Mouse (Mus musculus) thymus, postnatal 4 days (tissue): ENCODE data around the gene Fancc.

ENCODE experiments used
- DNase-seq: peaks from one replicate; pipeline ENCODE4 v3.0.0; 2021

Gene Fancc

GRCm38 (mm10) chr13:63258671-63259070 lies 238.4 kb downstream of the Fancc start:
- DNase-seq, result no peak

DNA sequence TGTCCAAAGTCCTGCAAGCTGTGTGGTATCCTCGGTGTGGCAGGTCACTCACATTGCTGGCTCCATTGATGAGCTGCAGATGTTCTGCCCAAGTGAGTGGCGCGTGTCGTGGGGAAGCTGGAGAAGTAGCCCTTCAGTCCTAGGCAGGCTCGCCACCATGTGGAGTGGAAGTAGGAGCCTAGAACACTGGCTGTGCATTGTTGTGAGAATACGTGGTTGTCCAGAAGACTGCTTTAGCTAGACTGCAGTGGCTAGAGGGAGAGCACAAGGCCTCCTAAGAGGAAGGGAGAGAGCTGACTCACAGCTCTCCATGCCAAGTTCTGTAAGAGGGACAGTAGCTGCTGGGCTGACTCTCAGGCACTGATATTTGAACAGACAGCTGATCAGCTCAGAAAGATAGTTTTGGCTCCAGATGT lies 238.9 kb downstream of the Fancc start:
- DNase-seq, result no peak

DNA sequence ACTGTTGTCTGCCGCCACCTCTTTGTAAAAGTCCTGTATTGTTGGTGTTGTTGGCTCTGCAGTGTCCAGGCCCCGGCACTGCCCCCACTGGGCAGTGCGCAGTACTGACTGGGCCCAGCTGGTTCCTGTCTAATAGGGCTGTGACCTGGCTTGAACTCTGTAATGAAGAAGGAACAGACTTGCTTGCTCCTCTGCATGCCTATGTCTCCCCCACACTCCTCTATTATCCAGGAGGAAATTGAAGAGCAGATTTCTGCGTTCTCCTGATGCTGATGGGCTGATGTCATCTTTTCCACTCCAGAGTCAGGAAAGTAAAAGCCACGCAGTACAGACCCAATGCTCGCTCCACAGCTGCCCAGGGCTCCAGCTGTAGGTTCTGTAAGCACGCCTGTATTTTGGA lies 240.3 kb downstream of the Fancc start:
- DNase-seq, result no peak

DNA sequence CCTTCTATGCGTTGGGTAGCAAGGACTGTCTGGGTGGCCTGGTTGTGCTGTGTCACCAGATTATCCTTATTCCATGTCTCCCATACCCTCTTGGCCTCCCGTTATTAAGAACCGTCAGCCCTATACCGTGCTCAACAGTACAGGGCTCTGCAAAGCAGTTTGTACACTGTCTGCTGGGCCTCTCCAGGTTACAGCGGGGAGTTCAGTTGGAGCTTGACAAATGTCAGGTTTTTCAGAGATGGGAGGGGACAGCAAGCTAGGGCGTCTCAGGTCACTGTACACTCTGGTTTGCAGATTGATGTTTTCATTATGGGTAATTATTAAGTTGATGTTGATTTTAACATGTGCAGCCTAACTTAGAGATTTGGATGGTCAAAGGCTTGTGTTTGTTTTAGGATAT lies 240.9 kb downstream of the Fancc start:
- no peak for DNase-seq

- DNase-seq, result no peak
Measured at GRCm38 (mm10) chr13:63255519-63256011, 241.5 kb downstream of the Fancc start.

DNA sequence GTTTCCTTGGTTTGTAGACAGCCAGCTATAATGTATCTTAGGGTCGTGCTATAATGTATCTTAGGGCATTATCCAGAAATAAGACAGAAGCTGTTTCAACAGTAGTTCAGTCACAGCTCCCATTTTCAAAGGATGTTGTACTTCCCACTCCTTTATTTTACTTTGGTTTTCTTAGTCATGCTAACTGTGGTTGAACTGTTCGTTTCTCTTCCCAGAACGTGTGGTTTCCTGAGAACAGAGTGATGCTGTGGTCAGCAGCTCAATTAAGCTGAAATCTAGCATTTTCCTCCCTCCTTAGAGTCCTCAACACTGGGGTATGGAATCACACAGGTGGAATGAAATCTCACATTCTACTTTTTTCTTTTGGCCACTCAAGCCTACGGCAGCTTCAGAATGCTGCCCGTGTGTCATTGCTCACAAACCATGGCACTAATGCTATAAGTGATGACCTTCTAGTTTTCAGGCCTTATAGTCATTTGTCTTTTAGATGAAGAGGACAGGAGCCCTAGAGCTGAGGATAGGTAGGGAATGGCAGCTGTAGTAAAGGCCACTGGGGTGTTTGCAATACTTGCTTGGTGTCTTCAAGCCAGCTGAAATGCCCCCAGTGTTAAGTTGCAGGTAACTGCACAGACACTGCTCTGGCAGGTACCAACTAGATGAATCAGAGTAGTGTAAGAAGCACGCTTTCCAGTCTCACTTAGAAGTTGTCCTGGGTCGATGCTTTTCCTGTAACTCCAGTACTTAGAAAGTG lies 243.0 kb downstream of the Fancc start:
- DNase-seq, result no peak

- no peak for DNase-seq
Measured at GRCm38 (mm10) chr13:63253147-63253546, 243.9 kb downstream of the Fancc start.

DNA sequence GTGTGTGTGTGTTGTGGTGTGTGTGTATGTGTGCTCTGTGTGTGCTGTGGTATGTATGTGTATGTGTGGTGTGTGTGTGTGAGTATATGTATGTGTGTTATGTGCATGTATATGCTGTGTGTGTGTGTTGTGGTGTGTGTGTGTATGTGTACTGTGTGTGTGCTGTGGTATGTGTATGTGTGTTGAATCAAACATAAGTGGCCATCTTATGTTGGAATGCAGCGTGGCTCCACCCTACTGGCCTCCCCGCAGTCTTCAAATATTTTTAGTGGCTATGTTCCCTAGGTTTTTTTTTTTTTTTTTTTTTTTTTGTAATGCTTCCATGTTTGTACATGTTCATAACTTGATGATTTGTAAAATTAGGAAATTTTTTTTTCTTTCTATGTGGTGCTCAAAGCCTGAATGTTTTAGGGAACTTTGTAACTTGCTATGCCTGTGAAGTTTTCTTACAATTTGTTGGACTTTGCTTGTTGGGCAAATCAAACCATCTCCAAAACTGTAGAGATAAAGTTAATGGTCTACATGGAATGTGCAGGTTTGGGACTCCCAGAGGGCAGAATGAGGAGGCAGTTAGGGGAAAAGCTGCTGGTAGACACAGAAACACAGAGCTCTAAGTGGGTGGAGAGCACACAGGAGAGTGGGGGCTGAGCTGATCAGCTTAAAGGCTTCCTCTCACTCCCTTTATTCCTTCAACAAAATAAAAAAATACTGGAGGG lies 244.6 kb downstream of the Fancc start:
- DNase-seq, result no peak

- DNase-seq, result no peak
Measured at GRCm38 (mm10) chr13:63251118-63251889, 245.8 kb downstream of the Fancc start.

- no peak for DNase-seq
Measured at GRCm38 (mm10) chr13:63250441-63250980, 246.6 kb downstream of the Fancc start.

- DNase-seq, result peak; percentile 56
Measured at GRCm38 (mm10) chr13:63249741-63250431, 247.2 kb downstream of the Fancc start.

- no peak for DNase-seq
Measured at GRCm38 (mm10) chr13:63249171-63249570, 247.9 kb downstream of the Fancc start.

DNA sequence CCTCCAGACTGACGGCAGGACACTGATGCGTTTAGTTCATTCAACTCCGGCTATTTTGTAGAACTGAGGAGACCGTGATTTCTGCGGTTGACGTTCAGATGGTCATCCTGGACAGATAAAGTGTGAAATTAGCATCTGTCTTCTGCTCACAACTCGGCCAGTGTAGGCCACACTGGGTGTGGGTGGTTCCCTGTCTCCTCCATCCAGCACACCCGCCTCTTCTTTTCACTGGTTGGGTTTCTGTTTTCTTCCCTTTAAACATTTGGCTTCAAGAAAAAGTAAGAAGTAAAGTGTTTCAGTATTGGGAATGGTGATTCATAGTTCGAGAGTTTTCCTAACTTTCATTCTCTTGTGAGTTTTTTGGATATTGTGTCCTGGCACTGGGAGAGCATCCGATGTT lies 248.8 kb downstream of the Fancc start:
- DNase-seq, result no peak

GRCm38 (mm10) chr13:63247631-63248030 lies 249.4 kb downstream of the Fancc start:
- DNase-seq, result no peak

- no peak for DNase-seq
Measured at GRCm38 (mm10) chr13:63247041-63247440, 250.0 kb downstream of the Fancc start.

- DNase-seq, result no peak
Measured at GRCm38 (mm10) chr13:63246332-63246940, 250.6 kb downstream of the Fancc start.

GRCm38 (mm10) chr13:63245812-63246211 lies 251.3 kb downstream of the Fancc start:
- no peak for DNase-seq

DNA sequence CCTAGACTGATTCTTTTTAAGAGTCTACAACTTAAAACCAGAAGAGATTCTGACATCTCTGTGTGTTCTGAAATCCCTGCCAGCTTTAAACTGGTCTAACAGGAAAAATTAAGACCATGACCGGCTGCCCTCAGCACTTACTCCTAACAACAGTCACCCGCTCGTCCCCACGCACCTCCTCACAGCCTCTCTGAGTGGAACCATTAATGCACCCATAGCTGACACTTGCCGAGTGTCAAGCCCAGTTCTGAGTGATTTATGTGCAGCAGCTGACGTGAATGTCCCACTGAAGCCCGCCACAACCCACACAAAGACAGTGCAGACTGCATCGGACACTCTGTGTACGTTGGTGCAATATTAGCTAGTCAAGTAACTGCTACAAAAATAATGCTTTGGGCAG lies 251.9 kb downstream of the Fancc start:
- no peak for DNase-seq

DNA sequence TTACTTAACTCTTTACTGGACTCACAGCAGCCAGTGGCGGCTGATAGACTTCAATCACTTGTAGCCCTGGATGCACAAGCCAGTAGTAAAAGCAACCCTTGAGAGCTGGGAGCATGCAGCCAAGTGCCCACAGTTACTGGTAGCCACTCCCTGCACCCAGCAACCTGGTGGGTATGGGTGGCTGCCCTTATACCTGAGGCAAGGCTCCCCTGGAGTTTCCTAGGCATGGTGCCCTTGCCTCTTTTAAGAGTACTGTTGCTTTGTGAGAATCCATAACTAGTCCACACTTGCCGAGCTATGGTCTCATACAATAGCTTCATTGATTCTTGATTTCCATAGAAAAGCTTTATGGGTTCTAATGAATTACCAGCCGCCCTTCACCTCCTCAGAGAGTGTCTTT lies 252.7 kb downstream of the Fancc start:
- DNase-seq, result no peak

DNA sequence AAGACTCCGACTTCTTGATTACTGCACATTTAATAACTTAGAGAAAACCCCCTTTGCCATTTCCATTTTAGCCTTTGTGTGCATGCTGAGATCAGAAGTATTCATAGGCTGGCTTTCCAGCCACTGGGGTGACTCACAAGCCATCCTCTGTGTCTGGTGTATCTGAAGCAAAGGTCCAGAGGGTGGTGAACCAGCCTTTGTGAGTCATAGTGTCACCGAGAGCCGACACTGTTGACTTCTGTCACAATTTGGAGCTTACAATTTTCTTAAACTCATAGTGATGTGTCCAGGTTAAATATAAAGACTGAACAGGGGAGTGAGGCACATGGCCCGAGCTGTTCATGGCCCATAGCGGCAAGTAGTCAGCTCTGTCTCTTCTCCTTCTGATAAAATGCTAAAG lies 253.5 kb downstream of the Fancc start:
- DNase-seq, result no peak

DNA sequence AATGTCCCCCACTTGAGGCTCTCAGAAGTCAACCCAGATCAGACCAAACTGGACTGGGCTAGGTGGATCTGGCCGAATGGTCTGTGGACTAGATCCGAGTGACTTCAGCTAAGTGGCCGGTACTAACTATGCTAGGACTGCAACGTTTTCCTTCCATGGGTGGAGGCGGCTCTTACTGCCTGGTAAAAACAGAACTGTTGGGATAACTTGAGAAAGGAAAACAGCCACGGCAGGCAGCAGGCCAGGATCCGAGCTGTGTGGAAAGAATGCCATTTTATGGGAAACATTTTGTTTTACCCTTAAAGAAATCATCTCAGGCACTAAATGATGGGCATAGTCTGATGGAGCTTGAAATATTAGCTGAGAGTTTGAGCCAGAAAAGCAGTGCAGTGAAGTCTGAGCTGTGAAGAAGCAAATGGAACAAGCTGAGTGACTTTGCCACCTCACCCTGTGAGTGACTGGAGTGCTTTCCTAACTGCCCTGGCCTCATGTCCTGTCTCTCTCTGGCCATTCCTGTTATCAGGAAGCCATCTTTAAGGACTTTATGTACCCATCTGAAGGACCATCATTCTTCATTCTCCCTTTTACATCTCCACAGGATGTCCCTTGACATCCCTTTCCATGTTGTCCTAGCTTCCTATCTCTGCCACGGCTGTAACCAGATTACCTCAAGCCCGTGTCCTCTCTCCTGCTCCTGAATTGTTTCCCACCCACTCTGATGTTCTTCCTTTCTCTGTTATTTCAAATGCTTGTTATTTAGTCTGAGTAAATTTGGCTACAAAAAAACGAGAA lies 254.5 kb downstream of the Fancc start:
- DNase-seq, result no peak
